Mouse (Mus musculus) frontal cortex, adult (tissue): ENCODE results near the gene Rab34.
A peak's percentile ranks its signal among the peaks of the same experiment; 100 is the strongest.

Experiments used
- ATAC-seq: cut with Nextera tagmentation; 2 replicates; pipeline ENCODE4 v1.9.2; 2017; ENCODE audit warnings: mild to moderate bottlenecking, moderate library complexity, mixed read lengths; ENCODE audit not compliant: low TSS enrichment

Gene Rab34

GRCm38 (mm10) chr11:78213086-78213817, 25.0 kb downstream of the Rab34 start:
- no peak for ATAC-seq

- ATAC-seq: peak; percentile 27; the same call in 1 of the 2 replicates
Measured at GRCm38 (mm10) chr11:78215709-78216317, 27.6 kb downstream of the Rab34 start.

GRCm38 (mm10) chr11:78223586-78223985, 35.4 kb downstream of the Rab34 start:
- no peak for ATAC-seq

GRCm38 (mm10) chr11:78231518-78231917, 43.3 kb downstream of the Rab34 start:
- ATAC-seq: no peak

- peak; percentile 97 for ATAC-seq
Measured at GRCm38 (mm10) chr11:78240193-78240857, 52.1 kb downstream of the Rab34 start.
